Mouse (Mus musculus) T-helper 2 cell (primary cell): ENCODE measurements at regions not wholly inside any gene's neighbourhood (a gene's known extent, or its start where the extent isn't known, plus 50 kb on each side); places are given as distances from the start of the nearest gene placed in this dataset.

Source experiments
- in situ Hi-C: fragments of 300-600 bp; cut with MboI, MseI; formaldehyde crosslinking; loops from one replicate; pipeline ENCODE4 v1.15.1; 2025; ENCODE audit warnings: high pct_unique_total_duplicates

DNA sequence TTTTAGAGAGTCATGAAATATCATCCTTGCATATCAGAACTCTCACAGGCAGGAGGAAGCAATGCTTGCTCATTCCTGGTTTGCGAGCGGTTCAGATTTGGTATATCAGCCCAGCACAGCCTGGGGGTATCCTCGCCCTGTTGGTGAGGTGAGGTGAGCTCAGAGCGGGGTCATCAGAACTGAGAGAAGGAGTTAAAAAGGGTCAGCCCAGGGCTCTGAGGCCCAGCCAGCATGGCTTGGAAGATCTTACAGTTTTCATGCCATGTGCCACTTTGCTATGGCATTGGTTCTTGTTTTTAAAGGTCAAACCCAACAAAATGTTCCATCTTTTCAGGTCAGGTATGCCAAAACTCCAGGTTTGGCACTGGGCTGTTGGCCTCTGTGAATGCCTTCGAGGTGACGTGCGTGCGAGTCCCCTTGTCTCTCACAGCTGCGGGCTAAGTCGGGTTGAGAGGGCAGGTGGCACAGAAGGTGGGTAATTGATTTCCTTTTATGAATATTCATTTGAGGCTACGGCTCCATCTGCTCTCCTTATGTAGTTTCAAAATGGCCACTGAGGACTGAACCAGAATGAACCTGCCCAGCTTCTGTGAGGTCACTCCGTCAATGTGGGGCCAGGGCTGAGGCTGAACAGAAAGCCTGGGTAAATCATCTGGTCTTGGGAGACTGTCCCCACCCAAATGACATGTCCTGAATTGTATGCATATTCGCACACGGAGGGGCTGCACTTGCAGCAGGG, 86.3 kb downstream of the Hhipl2 start:
- in situ Hi-C loops, result no loop called here

GRCm38 (mm10) chr1:183507893-183508292, 89.9 kb downstream of the Hhipl2 start:
- in situ Hi-C loops, result no loop called here

DNA sequence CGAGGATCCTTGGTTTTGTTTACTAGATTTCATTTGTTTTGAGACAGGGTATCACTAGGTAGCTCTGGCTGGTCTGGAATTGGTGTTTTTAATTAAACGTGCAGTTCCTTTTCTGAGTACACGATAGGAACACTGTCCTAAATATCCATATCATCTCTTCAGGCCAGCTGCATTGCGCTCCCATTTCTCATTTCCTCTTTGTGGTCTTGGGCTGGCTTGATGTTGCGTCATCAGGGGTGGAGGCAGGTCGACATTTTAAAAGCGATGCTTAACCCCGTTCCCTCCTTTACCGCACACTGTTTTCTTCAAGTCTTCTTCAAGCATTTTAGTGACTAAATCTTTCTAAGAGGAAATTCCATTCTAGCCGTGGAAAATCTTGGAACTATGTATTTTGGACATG, 92.7 kb downstream of the Hhipl2 start:
- in situ Hi-C loops, result no loop called here

DNA sequence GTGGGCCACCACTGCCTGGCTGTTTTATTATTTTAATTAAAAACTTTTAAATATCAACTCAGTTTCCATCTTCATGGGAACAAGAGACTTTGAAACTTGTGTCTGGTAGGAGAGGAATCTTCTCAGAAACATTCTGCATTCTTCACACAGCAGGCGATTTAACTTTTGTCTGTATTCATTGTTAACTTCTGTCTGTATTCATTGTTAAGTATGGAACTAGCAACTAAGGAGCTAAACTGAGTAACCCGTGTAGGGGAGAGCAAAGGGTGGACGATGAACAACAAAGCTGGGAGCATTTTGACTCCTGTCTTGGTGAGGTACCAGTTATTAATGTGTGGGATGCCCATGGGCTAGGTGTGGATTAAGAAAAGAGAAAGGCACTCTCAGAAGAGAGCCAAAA, 95.9 kb downstream of the Hhipl2 start:
- in situ Hi-C loops, result no loop called here

DNA sequence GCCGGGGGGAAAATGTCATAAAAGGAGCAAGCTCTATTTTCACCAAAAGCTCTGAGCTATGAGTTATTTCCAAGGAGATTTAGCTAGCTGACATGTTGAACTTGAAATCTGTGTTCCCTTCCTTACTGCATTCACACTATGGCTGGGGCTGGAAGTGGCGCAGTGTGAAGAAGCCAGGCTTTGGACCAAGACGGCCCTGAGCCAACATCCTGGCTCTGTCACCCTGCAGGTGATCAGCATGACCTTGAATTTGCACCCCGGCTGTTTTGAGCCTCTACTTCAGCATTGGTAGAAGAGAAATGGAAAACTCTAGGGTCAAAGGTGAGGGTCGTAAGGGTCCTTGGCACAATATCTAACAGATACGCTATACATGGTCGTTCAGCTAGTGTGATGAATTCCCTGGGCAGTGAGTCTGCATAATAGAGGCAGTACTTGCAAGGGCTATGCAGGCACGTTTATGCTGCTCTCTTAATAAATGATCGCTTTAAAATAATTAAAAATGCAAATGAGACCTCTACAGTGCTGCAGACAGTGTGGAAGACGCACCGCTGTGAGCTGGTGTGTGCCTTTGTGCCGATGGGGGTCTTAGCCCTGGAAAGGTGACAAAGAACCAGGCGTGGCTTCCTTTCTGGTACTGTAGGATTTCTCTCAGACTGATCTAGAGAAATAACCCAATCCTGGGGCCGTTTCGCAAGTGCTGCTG, 96.4 kb downstream of the Hhipl2 start:
- in situ Hi-C loops, result no loop called here

DNA sequence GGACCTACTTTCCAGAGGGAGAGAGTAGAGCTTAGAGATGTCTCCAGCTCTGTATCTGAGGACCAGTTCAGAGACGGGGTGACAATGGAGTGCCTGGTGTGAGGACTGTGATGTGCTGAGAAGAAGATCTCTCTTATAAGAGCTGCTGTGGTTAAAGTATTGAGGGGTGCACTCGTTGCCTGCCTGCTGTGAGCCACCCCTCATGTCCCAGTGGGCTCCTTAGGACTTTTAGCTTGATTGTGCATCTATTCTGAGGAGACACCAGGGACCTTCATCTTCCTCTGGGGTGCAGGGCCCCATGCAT, 96.9 kb downstream of the Hhipl2 start:
- in situ Hi-C loops, result no loop called here

DNA sequence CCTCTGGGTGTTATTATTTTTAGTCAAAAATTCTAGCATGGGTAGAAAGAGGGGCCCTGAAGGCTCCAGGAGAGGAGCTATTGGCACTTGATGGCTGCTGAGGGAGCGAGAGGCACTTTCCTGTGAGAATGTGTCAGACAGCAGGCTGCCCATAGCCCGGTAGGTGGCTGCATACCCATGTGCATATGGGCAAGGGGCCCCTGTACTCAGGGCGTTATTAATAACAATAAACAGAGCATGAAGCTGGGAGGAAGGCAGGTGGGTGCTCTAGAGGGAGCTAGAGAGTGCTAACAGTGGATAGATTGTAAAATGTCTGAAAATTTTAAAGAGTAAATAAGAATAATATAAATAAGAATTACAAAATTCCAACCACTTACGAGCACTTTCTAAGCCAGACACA, 98.2 kb downstream of the Hhipl2 start:
- in situ Hi-C loops, result no loop called here

- in situ Hi-C loops, result no loop called here
Measured at GRCm38 (mm10) chr1:183517236-183517635, 99.2 kb downstream of the Hhipl2 start.

GRCm38 (mm10) chr1:183521569-183521968, 103.6 kb downstream of the Hhipl2 start:
- in situ Hi-C loops, result no loop called here

- in situ Hi-C loops, result no loop called here
Measured at GRCm38 (mm10) chr1:183533386-183533785, 115.4 kb downstream of the Hhipl2 start.

DNA sequence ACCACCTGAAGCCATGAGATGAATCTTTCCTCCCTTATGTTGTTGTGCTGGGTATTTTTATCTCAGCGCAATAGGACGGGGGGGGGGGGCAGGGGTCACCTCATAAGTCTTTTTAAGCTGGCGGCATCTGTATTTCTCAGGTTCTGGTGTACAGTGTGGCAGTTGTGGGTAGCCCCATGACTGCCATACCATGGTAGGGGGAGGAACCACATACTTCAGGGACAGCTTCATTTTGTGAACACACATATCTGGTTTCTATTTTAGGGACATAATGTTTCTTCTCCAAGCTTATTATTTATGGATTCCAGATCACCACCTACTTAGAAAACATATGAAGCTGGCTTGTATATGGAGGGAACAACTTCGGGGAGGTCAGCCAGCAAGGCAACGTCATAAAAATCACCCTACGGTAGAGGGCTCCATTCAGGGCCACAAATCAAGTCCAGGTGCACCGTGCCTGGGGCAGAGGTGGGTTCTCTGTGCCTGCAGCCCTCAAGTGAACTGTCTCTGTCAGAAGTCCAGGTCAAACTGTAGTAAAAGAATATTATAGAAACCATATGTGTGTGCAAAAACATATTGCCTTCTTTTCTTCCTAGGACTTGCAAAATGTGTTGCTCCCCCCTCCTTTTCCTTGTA, 130.9 kb downstream of the Hhipl2 start:
- in situ Hi-C loops, result no loop called here

DNA sequence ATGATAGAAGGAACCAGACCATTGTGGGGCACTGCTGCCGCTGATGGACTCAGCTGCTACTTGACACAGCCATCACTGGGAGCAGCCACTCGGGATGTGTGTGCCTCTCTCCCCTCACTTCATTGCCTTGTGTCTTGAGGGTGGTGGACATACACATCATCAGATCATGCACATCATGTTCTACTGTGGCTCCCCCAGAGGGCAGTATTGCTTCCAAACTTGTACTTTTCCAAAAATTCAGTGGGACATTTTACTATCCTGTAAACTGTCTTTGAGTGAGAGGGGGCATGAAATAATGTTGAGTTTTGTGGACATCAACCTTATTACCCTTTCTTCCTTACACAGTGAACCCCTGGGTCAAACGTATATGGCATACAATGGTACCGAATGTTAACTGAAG, 134.6 kb downstream of the Hhipl2 start:
- in situ Hi-C loops, result no loop called here

DNA sequence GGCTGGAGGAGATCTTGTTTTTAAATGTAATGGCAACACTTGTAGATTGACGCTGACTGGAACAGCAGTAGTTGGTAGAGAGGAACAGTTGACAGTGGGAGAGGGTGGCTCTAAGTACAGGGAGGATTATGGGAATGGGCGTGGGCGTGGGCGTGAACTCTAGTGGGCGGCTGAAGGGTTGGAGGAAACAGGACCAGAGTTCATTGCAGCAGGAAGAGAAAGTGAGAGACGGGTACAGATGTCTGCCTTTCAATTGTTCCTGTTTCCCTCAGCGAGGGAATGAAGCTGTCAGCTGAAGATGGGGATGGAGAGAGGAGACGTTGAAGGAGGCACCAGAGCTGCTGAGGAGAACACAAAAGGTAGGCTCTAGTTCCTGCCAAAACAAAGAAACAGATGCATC, 135.2 kb downstream of the Hhipl2 start:
- in situ Hi-C loops, result no loop called here

DNA sequence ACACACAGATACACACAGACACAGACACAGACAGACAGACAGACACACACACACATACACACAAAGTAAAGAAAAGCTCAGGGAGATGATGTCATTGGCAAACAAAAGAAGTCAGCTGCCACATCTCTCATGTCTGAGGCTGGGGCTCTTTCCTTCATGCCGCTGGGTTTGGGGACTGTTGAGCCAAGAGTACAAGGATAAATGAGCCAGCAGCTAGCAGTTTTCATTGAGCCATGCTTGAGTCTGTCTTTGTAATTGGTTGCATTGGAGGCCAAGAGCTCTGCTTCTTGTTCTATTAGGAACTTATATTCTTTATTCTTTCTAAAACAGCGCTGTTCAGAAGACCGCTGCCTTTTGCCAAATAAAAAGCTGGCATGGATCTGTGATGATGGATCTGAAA, 144.8 kb downstream of the Hhipl2 start:
- in situ Hi-C loops, result no loop called here

DNA sequence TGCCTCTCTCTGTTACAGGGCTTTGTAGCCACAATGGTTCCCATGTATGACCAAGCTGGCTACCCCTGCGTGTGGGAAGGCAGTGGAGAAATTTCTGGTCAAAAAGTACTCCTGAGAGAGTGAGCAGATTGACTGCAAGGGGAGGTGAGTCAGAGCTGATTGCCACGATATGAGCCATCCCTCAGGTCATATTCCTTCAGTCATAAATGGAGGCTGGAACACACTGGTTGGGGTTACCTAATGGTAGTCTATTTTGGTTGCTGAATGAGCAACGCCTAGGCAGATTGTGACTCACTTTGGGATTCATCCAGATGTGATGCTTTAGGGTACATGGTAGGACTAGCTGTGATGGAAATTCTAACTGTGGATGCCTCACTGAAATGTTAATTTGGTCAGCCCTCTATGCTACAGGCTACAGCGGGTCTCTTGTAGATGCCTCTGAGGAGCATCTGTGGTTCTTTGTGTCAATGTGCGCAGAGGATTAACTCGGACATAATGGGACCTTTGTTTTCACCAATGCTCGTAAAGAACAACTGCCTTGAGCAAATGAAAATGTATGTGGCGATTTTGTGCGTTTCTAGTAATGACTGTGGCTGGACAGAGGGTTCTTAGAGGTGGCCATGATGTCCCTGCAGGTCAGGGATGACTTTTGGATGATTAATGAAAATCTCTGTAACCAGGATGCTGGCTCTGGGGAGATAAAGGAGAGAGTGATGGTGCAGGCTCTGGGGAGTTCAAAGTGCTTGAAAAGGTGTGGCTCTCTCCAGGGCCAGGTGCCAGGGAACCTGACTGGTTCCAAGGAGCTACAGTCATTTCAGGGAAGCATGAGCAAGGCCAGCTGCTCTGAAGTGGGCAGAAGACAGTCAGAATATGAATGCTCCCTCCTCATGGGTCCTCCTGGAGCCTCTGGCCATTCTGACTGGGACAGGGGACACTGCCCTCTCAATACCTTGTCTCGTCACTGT, 155.9 kb downstream of the Hhipl2 start:
- in situ Hi-C loops, result no loop called here

DNA sequence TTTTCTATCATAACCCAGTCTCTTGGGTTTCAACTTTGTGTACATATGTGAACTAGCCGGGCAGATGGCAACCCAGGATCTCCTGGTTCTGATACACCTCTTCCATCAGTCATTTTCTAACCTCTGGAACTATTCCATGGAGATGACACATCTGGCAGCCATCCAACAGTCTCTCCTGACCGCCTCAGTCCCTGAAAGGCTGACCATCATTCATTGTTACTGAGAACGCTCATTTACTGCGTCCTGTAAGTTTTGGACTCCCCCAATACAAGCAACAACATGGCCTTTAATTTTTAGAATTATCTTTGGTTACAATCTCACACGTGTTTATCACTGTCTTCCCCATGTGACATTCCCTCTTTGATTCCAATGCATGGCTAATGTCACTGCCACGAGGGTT, 166.8 kb downstream of the Hhipl2 start:
- in situ Hi-C loops, result no loop called here

DNA sequence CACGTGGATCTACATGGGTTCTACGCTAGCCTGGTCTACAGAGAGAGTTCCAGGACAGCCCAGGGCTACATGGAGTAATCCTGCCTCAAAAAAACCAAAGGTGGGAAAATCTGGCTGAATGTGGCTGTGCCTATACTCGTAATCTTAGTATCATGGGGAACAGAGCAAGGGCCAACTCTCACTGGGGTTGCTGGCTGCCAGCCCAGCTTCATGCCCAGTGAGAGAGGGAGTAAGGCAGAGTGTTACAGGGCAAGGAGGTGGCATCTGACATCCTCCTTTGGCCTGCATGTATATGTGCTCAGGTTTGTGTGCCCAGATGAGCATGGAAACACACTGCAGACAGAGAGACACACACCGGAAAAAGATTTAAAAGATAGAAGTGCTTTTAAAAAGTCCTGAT, 168.4 kb downstream of the Hhipl2 start:
- in situ Hi-C loops, result no loop called here

DNA sequence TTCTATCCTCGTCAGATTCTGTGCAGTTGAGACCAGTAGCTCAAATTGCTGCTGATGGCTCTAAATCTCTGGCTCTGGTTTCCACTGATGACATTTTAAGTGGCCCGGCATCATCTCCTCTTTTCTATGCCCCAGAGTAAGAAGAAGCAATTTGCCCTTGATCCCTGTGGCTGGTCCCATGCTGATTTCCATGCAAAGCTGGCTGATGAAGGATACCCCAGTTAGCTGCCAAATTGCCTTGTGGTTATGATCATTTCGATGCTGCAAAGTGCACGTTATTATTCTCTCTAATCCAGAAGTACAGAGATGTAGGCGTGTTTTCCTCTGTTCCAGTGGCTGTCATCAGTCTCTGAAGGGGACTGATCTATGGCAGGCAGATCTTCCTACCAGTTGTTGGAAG, 177.3 kb downstream of the Hhipl2 start:
- in situ Hi-C loops, result no loop called here

- in situ Hi-C loops, result no loop called here
Measured at GRCm38 (mm10) chr1:183600466-183600865, 182.5 kb downstream of the Hhipl2 start.

- in situ Hi-C loops, result no loop called here
Measured at GRCm38 (mm10) chr1:183611966-183612694, 194.1 kb downstream of the Hhipl2 start.

DNA sequence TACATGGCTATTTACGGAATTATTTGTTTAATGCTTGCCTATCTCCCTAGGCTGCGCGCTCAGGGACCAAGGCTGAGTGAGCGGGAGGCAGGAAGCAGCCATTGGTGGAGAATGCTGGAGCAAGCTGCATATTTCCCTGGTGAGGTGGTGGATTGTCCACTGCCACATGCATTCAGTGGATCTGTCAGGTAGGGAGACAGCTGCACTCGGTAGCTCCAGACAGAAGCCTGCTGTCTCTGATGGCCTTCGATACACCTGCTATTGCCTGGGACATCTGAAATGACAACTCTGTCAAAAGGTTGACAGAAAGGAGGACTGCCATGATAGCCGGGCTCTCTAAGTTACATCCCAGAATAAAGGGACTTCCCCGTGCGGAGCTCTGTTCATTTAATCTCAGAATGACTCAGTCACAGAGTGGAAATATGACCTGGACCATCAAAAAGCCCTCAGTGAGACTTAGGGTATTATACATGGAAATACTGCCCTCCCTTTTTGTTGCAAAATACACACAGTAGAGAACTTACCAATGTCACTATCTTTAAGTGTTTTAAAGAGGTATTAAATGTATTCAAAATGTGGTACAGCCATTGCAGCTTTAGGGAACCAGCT, 201.5 kb downstream of the Hhipl2 start:
- in situ Hi-C loops, result no loop called here
